Mouse (Mus musculus) B cell, adult 2 months (primary cell): ENCODE results near the gene Sult1c1.
"Not testable (repeated sequence)": the region's sequence is repeated elsewhere in the genome, so short reads cannot be mapped to it uniquely, and the experiment has no call there.

Experiments
- DNase-seq, 2 experiments: peaks; one replicate each; pipeline ENCODE4 v3.0.0; 2022

Gene Sult1c1

DNA sequence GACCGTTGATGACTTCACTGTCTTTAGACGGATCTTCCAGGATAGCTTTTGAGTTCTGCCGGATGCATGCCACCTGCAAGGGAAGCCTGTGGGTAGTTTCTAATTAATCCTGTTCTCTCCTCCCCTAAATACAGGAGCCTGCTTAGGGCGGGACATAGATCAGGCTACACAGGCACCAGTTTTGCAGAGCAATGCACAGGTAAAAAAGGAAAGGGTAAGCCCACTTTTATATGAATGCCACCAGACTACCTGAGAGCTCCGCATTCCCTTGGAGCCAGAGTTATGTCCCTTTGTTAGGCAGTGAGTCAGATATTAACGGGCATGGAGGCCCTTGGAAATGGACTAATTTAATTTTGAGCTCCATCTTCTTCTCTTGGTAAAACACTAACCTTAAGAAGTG, at the start of gene Sult1c1:
Sult1c1 (minus strand) TSS at position 101 of the 400 bp plus-strand sequence.
- no peak for DNase-seq

DNA sequence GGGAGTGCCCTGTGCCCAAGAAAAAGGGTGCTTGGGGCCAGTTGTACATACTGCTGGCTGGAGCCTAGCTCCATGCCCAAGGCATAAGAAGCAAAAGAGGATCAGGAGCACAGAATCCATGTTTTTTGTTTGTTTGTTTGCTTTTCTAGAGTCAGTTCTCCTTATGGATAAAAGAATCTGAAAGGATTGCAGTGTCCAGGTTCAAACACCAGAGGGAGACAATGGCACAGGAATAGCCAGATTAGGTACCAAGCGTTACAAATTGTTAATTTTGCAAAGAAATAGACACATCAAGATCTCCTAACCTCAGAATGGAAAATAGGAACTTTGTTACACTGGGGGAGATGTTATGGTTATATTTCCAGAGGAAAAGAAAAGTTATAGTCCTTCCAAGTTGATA, 23.7 kb upstream of the Sult1c1 start:
- DNase-seq: no peak

DNA sequence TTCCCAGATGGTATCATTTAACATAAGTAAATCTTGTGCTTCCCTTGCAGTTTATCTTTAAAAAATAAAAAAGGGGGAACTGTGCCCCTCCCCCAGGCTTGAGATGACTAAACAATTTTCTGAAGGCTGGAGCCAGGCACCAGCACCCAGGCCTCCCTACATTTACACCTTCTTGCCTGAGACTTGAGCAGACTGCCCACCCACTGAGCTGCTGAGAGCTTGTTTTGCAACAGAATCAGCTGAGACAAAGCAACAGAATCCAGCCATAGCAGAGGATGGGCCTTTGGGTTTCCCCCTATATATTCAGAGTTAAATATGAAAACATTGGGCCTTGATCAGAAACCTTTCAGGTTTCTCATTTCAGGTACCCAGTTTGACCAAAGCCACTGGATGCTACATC, 20.7 kb upstream of the Sult1c1 start:
- no peak for DNase-seq

DNA sequence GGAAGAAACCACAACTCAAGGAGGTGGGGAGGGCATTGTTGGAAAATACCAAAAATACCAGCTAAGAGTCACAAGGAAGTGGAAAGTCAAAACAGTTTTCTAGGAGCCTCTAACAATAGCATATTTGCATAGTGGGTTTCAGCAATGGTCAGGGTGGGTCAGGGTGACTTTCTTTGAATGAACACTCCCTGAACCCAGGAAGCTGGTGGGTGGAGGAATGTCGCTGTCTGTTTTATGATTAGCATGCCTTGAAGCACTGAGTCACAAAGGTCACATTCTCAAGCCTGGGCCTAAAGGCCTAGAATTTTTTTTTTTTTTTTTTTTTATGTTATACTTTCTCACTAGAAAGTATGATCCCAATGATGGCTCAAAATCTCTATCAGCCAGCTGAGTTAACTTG, 20.1 kb upstream of the Sult1c1 start:
- not testable (repeated sequence) for DNase-seq

DNA sequence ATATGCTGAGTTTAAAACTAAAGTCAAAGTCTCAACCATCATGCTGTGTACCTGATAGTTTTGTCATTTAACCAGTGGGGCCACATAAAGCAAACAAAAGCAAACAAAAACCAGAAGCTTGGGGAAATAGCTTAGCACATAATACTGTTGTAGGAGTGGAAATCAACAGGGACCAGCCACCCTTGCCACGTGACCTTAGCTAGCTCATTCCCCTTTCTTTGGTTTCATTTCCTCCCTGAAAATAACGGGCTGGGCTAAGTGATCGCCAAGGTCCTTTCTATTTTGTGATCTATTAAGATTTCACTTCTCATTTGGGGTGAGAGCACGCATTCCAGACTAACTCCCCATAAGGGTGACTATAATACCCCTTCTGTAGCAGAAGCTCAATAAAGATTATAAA, 13.0 kb upstream of the Sult1c1 start:
- DNase-seq: no peak

DNA sequence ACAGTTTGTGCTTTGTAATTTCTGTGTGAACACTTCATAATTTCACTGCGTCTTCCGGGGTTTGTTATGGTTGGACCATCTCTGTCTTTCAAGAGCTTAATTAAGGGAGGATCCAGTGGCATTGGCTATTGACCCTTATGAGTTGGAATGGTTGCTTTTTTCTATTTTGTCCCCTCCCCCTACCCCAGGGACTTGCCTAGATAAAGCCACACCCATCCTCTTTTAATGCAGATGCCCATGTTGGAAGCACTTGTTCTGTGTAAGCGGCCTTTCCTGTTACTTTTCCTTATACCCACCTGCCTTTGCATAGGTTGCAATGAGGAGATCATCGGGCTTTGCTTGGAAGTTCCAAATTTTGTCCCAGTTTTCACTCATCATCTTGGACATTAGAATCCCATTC, 16.9 kb downstream of the Sult1c1 start:
- no peak for DNase-seq

DNA sequence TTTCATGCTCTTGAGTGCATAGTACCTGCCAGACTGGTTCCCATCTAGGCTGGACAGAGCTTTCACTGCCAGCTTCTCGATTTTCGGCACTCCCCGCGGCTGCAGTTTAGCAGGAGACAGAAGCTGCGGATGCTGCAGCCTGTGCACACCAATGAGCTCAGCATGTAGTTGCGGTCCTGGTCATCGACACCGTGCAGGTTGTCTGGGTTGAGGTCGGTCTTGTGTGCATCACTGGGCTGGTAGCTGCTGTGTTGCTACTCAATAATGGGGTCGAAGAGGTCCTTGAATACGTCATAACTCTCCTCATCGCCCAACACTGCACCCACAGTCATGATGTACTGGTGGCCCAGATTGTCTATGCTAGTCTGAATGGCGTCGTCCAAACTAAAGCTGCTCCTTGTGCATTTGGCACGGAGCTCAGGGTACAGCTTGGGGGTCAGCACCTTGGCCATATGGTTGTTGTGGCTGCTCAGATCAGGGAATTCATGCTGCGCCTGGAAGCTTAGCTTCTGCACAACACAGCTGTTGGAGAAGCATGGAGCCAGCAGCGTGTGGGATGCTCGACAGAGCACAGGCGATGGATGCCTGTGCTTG, 48.8 kb downstream of the Sult1c1 start:
- DNase-seq: no peak

DNA sequence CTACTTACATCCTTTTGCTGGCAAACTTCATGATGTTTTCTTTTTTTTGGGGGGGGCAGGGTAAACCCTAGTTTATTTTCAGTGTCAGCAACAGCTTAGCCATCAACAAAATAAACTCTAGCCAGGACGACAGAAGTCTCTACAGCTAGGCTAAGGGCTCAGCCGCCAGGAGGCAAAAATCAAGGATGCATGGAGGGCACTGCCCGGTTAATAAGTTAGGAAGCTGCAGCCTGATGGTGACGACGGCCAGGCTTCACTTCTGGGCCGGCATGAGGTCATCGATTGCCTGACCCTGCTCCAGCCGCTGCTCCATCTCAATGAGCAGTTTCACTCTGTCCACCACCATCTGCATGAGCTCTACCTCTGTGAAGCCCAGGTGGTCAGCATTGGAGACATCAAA, 49.7 kb downstream of the Sult1c1 start:
- DNase-seq: no peak
